Mouse (Mus musculus) mature B cell (primary cell): ENCODE results near the gene Sipa1l1.

Experiments
- in situ Hi-C: fragments of 300-500 bp; cut with MboI; formaldehyde crosslinking; loops from 2 replicates; pipeline ENCODE4 v1.14.3; 2019

Sipa1l1 gene

GRCm38 (mm10) chr12:82208611-82209010, 39.5 kb downstream of the Sipa1l1 start:
- in situ Hi-C loops, result no loop called here

- in situ Hi-C loops, result no loop called here
Observed at GRCm38 (mm10) chr12:82209753-82210152, 40.6 kb downstream of the Sipa1l1 start.

- in situ Hi-C loops, result no loop called here
Observed at GRCm38 (mm10) chr12:82213056-82213455, 43.9 kb downstream of the Sipa1l1 start.

- in situ Hi-C loops, result no loop called here
Observed at GRCm38 (mm10) chr12:82214916-82215315, 45.8 kb downstream of the Sipa1l1 start.

GRCm38 (mm10) chr12:82216801-82217553, 47.9 kb downstream of the Sipa1l1 start:
- in situ Hi-C loops, result no loop called here

- in situ Hi-C loops, result no loop called here
Observed at GRCm38 (mm10) chr12:82218201-82218600, 49.1 kb downstream of the Sipa1l1 start.

GRCm38 (mm10) chr12:82220367-82221089, 51.4 kb downstream of the Sipa1l1 start:
- in situ Hi-C loops, result no loop called here

GRCm38 (mm10) chr12:82223126-82223815, 54.2 kb downstream of the Sipa1l1 start:
- in situ Hi-C loops, result no loop called here

- in situ Hi-C loops, result no loop called here
Observed at GRCm38 (mm10) chr12:82224848-82225247, 55.7 kb downstream of the Sipa1l1 start.

GRCm38 (mm10) chr12:82225278-82225677, 56.2 kb downstream of the Sipa1l1 start:
- in situ Hi-C loops, result no loop called here

GRCm38 (mm10) chr12:82225751-82226228, 56.7 kb downstream of the Sipa1l1 start:
- in situ Hi-C loops, result no loop called here

- in situ Hi-C loops, result no loop called here
Observed at GRCm38 (mm10) chr12:82226311-82227066, 57.4 kb downstream of the Sipa1l1 start.

- in situ Hi-C loops, result no loop called here
Observed at GRCm38 (mm10) chr12:82230127-82230526, 61.0 kb downstream of the Sipa1l1 start.

- in situ Hi-C loops, result no loop called here
Observed at GRCm38 (mm10) chr12:82231191-82231590, 62.1 kb downstream of the Sipa1l1 start.

GRCm38 (mm10) chr12:82233177-82233576, 64.1 kb downstream of the Sipa1l1 start:
- in situ Hi-C loops, result no loop called here

- in situ Hi-C loops, result no loop called here
Observed at GRCm38 (mm10) chr12:82234463-82235223, 65.5 kb downstream of the Sipa1l1 start.

GRCm38 (mm10) chr12:82237095-82237494, 68.0 kb downstream of the Sipa1l1 start:
- in situ Hi-C loops, result no loop called here

GRCm38 (mm10) chr12:82237946-82238345, 68.8 kb downstream of the Sipa1l1 start:
- in situ Hi-C loops, result no loop called here

GRCm38 (mm10) chr12:82240674-82241073, 71.6 kb downstream of the Sipa1l1 start:
- in situ Hi-C loops, result no loop called here

GRCm38 (mm10) chr12:82245219-82245618, 76.1 kb downstream of the Sipa1l1 start:
- in situ Hi-C loops, result no loop called here

GRCm38 (mm10) chr12:82246422-82246821, 77.3 kb downstream of the Sipa1l1 start:
- in situ Hi-C loops, result no loop called here
